Mouse (Mus musculus): ENCODE results near the gene Shroom4. TPM values are rescaled to one million over a fixed set of nuclear protein-coding genes. Genes with fewer than 3 reads are reported as not detected.

The Shroom4 gene
- total RNA-seq (2014; rRNA removed) (3.6 and 4.0 TPM in 2 replicates), polyA plus RNA-seq (2015; fragmentation: Nextera tagmentation; extraction: Ambion mirVana) (0.39 and 0.56 TPM in 2 replicates)

- Histone ChIP-seq H3K27me3 (ENCODE audit: insufficient read depth, low read length) (no peaks in the 10 kb centered on the region), H3K36me3 (ENCODE audit: insufficient read depth) (no peaks in the 10 kb centered on the region), H3K9me3 (ENCODE audit: low read length) (no peaks in the 10 kb centered on the region), H3K4me2 (ENCODE audit: low read depth) (peak within 1 kb of the TSS; percentile 65), H3K9ac (peak within 1 kb of the TSS; percentile 59), H3K27ac (ENCODE audit: low read depth, low read length) (peak within 1 kb of the TSS; percentile 50; the same call in 1 of the 2 replicates), H3K4me1 (ENCODE audit: insufficient read depth) (no peaks in the 10 kb centered on the region), H3K4me3 (ENCODE audit: low read depth, low read length) (peak within 1 kb of the TSS; percentile 56)
- 24% methylated on average over 52 of the region's 55 CpGs for WGBS
- ATAC-seq (peak; percentile 97), DNase-seq (peak; percentile 76)
- TF ChIP-seq CTCF (IDR thresholded peaks at IDR 0.05; ENCODE audit: low read depth) = no peak
These were observed at the start of gene Shroom4 for GRCm38 (mm10) chrX:6399626-6400397. Gene Shroom4 (plus strand): TSS chrX:6399854.

- DNase-seq = no peak
- no peak for TF ChIP-seq CTCF (IDR thresholded peaks at IDR 0.05; ENCODE audit: low read depth)
- Histone ChIP-seq H3K27me3 (ENCODE audit: insufficient read depth, low read length) (no peaks in the 10 kb centered on the region), H3K4me1 (ENCODE audit: insufficient read depth) (no peaks in the 10 kb centered on the region), H3K9me3 (ENCODE audit: low read length) (no peaks in the 10 kb centered on the region), H3K4me2 (ENCODE audit: low read depth) (no peak overlapping the region), H3K4me3 (ENCODE audit: low read depth, low read length) (no peak overlapping the region), H3K27ac (ENCODE audit: low read depth, low read length) (no peak overlapping the region), H3K36me3 (ENCODE audit: insufficient read depth) (no peaks in the 10 kb centered on the region), H3K9ac (no peak overlapping the region)
- no peak for ATAC-seq
- 74% methylated on average over 3 of the region's 3 CpGs for WGBS
These were observed 42.8 kb upstream of the Shroom4 start for GRCm38 (mm10) chrX:6356876-6357275.

GRCm38 (mm10) chrX:6357503-6358114 is 42.0 kb upstream of the Shroom4 start:
- ATAC-seq = no peak
- WGBS = 63% methylated on average over 6 of the region's 6 CpGs

GRCm38 (mm10) chrX:6368822-6369221 is 30.8 kb upstream of the Shroom4 start:
- no peaks in the 10 kb centered on the region for H3K27me3 ChIP-seq (ENCODE audit: insufficient read depth, low read length)
- 74% methylated on average over 1 of the region's 1 CpGs for whole genome bisulfite sequencing
- H3K9me3 ChIP-seq (ENCODE audit: low read length) = no peaks in the 10 kb centered on the region
- ATAC-seq (no peak), DNase-seq (no peak)
- H3K4me2 ChIP-seq (ENCODE audit: low read depth) = no peak overlapping the region
- no peaks in the 10 kb centered on the region for H3K4me1 ChIP-seq (ENCODE audit: insufficient read depth)
- no peaks in the 10 kb centered on the region for H3K36me3 ChIP-seq (ENCODE audit: insufficient read depth)
- no peak for TF ChIP-seq CTCF (IDR thresholded peaks at IDR 0.05; ENCODE audit: low read depth)
- no peak overlapping the region for H3K27ac ChIP-seq (ENCODE audit: low read depth, low read length)
- H3K4me3 ChIP-seq (ENCODE audit: low read depth, low read length) = no peak overlapping the region
- no peak overlapping the region for H3K9ac ChIP-seq

More at GRCm38 (mm10) chrX:6357503-6358114, 42.0 kb upstream of the Shroom4 start:
- no peak for DNase-seq
- H3K27ac ChIP-seq (ENCODE audit: low read depth, low read length) = no peak overlapping the region
- no peaks in the 10 kb centered on the region for H3K9me3 ChIP-seq (ENCODE audit: low read length)
- H3K9ac ChIP-seq = no peak overlapping the region
- H3K36me3 ChIP-seq (ENCODE audit: insufficient read depth) = no peaks in the 10 kb centered on the region
- no peak overlapping the region for H3K4me3 ChIP-seq (ENCODE audit: low read depth, low read length)
- no peaks in the 10 kb centered on the region for H3K4me1 ChIP-seq (ENCODE audit: insufficient read depth)
- TF ChIP-seq CTCF (IDR thresholded peaks at IDR 0.05; ENCODE audit: low read depth) = no peak
- no peaks in the 10 kb centered on the region for H3K27me3 ChIP-seq (ENCODE audit: insufficient read depth, low read length)
- H3K4me2 ChIP-seq (ENCODE audit: low read depth) = no peak overlapping the region

- no peaks in the 10 kb centered on the region for H3K4me1 ChIP-seq (ENCODE audit: insufficient read depth)
- 83% methylated on average over 3 of the region's 3 CpGs for WGBS
These were observed 28.9 kb upstream of the Shroom4 start for GRCm38 (mm10) chrX:6370706-6371105.

GRCm38 (mm10) chrX:6393861-6394260 is 5.8 kb upstream of the Shroom4 start:
- no peak for TF ChIP-seq CTCF (IDR thresholded peaks at IDR 0.05; ENCODE audit: low read depth)
- 78% methylated on average over 1 of the region's 1 CpGs for WGBS

More at GRCm38 (mm10) chrX:6370706-6371105, 28.9 kb upstream of the Shroom4 start:
- H3K4me2 ChIP-seq (ENCODE audit: low read depth) = no peak overlapping the region
- TF ChIP-seq CTCF (IDR thresholded peaks at IDR 0.05; ENCODE audit: low read depth) = no peak
- H3K9me3 ChIP-seq (ENCODE audit: low read length) = no peaks in the 10 kb centered on the region
- no peak overlapping the region for H3K9ac ChIP-seq
- DNase-seq (no peak), ATAC-seq (no peak; the same call in 1 of the 2 replicates)
- no peaks in the 10 kb centered on the region for H3K27me3 ChIP-seq (ENCODE audit: insufficient read depth, low read length)
- no peak overlapping the region for H3K4me3 ChIP-seq (ENCODE audit: low read depth, low read length)
- no peak overlapping the region for H3K27ac ChIP-seq (ENCODE audit: low read depth, low read length)
- no peaks in the 10 kb centered on the region for H3K36me3 ChIP-seq (ENCODE audit: insufficient read depth)

GRCm38 (mm10) chrX:6399193-6399592 is 461 bp upstream of the Shroom4 start:
- H3K27ac ChIP-seq (ENCODE audit: low read depth, low read length) = no peak overlapping the region
- H3K4me3 ChIP-seq (ENCODE audit: low read depth, low read length) = peak overlapping the region; percentile 56
- DNase-seq (no peak), ATAC-seq (no peak; the same call in 1 of the 2 replicates)
- no peaks in the 10 kb centered on the region for H3K9me3 ChIP-seq (ENCODE audit: low read length)
- H3K9ac ChIP-seq = peak overlapping the region; percentile 59; the same call in 1 of the 2 replicates
- H3K4me2 ChIP-seq (ENCODE audit: low read depth) = peak overlapping the region; percentile 65
- no peaks in the 10 kb centered on the region for H3K27me3 ChIP-seq (ENCODE audit: insufficient read depth, low read length)
- WGBS = 52% methylated on average over 1 of the region's 1 CpGs
- TF ChIP-seq CTCF (IDR thresholded peaks at IDR 0.05; ENCODE audit: low read depth) = no peak
- H3K36me3 ChIP-seq (ENCODE audit: insufficient read depth) = no peaks in the 10 kb centered on the region
- H3K4me1 ChIP-seq (ENCODE audit: insufficient read depth) = no peaks in the 10 kb centered on the region

More at GRCm38 (mm10) chrX:6393861-6394260, 5.8 kb upstream of the Shroom4 start:
- no peak for ATAC-seq
- H3K36me3 ChIP-seq (ENCODE audit: insufficient read depth) = no peaks in the 10 kb centered on the region
- H3K9ac ChIP-seq = no peak overlapping the region
- no peak for DNase-seq
- no peaks in the 10 kb centered on the region for H3K27me3 ChIP-seq (ENCODE audit: insufficient read depth, low read length)
- no peak overlapping the region for H3K4me2 ChIP-seq (ENCODE audit: low read depth)
- H3K27ac ChIP-seq (ENCODE audit: low read depth, low read length) = no peak overlapping the region
- H3K9me3 ChIP-seq (ENCODE audit: low read length) = no peaks in the 10 kb centered on the region
- H3K4me1 ChIP-seq (ENCODE audit: insufficient read depth) = no peaks in the 10 kb centered on the region
- H3K4me3 ChIP-seq (ENCODE audit: low read depth, low read length) = no peak overlapping the region
